Mouse (Mus musculus) monocyte, adult 2 months (primary cell): Measurements from ENCODE around the gene Epsti1.

Experiments used
- DNase-seq, 2 experiments: peaks; one replicate each; pipeline ENCODE4 v3.0.0; 2022; ENCODE audit warnings: low spot score in 2 of 2, low read depth in 1 of 2

The Epsti1 gene

GRCm38 (mm10) chr14:78008019-78008418 lies 104.0 kb downstream of the Epsti1 start:
- DNase-seq = no peak

- no peak for DNase-seq
These were observed 107.8 kb downstream of the Epsti1 start for GRCm38 (mm10) chr14:78011808-78012207.

GRCm38 (mm10) chr14:78015540-78016321 lies 111.7 kb downstream of the Epsti1 start:
- DNase-seq = no peak

- no peak for DNase-seq
These were observed 112.4 kb downstream of the Epsti1 start for GRCm38 (mm10) chr14:78016398-78016797.

GRCm38 (mm10) chr14:78019935-78020334 lies 115.9 kb downstream of the Epsti1 start:
- DNase-seq = no peak

GRCm38 (mm10) chr14:78038876-78039275 lies 134.8 kb downstream of the Epsti1 start:
- DNase-seq = no peak

GRCm38 (mm10) chr14:78040643-78041042 lies 136.6 kb downstream of the Epsti1 start:
- DNase-seq = no peak

GRCm38 (mm10) chr14:78041886-78042526 lies 138.0 kb downstream of the Epsti1 start:
- DNase-seq = no peak

- no peak for DNase-seq
These were observed 139.0 kb downstream of the Epsti1 start for GRCm38 (mm10) chr14:78043079-78043478.

- DNase-seq = no peak
These were observed 144.2 kb downstream of the Epsti1 start for GRCm38 (mm10) chr14:78048258-78048657.

GRCm38 (mm10) chr14:78048674-78049073 lies 144.6 kb downstream of the Epsti1 start:
- no peak for DNase-seq
